Mouse (Mus musculus) adrenal gland, postnatal 0 days (tissue): Measurements from ENCODE around the gene Gli1. TPM values are rescaled to one million over a fixed set of nuclear protein-coding genes. Genes with fewer than 3 reads are reported as not detected.

Experiments used
- polyA plus RNA-seq: library from polyadenylated mRNA; unstranded; fragments of >200 nt; fragmentation: Nextera tagmentation; extraction: Ambion mirVana; gene quantifications from 2 replicates; pipeline ENCODE4 v1.2.1, GENCODE M21; 2015

The Gli1 gene
- 2.6 and 3.4 TPM in 2 replicates for polyA plus RNA-seq

DNA sequence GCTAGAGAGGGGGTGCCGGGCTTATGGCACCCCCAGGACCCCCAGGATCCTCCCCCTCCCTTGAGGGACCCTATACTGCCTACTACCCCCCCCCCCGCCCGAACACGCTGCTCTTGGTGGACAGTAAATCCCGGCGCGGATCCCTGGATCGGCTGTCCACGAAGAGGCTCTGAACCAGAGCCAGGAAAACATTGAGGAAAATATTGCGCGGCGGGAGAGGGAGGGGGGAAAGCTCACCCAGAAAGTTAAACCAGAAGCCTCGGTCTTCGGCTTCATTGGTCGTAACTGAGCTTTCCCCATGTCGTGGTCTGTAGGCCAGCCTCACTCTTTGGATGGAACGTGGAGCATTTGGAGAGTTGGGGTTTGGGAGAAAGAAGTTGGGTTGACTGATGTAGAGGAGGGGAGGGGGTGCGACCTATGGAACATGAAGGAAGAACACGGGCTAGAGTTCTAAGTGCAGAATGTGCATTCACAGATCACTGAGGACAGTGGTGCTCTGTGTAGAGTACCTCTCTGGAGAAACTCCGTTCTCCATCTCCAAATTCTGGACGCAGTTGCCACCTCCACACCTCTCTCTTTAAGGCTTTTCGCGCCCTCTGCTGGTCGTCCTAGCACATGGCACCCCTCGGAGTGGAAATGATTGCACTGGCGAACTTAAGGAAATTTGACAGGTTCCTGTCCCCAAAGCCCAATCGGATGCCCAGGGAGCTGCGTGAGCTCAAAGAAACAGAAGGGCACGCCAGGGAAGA, at the start of gene Gli1:
Gli1 (minus strand) TSS at position 84 of the 749 bp plus-strand sequence.

DNA sequence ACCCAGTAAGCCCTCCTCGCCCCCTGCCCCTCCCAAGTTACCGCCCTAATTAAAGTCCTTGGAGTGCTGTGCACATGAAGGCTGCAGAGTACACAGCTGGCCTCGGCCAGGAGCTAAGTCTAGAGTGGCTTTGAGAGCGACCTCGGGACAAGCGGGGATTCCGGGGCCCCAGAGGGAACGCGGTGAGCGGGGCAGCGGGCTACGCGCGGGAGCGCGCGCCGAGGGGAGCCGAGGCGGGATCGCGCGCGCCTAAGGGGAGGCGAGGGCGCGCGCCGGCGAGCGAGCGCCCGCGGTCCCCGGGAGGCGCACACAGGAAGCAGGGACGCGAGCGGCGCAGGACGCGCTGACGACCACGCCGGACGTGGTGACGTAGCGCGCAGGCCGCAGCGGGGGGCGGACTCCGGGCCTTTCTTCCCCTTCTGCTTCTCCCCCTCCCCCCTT, 38.5 kb upstream of the Gli1 start, which contains the start of gene R3hdm2:
R3hdm2 (plus strand) TSS at position 77 of the 441 bp plus-strand sequence.

DNA sequence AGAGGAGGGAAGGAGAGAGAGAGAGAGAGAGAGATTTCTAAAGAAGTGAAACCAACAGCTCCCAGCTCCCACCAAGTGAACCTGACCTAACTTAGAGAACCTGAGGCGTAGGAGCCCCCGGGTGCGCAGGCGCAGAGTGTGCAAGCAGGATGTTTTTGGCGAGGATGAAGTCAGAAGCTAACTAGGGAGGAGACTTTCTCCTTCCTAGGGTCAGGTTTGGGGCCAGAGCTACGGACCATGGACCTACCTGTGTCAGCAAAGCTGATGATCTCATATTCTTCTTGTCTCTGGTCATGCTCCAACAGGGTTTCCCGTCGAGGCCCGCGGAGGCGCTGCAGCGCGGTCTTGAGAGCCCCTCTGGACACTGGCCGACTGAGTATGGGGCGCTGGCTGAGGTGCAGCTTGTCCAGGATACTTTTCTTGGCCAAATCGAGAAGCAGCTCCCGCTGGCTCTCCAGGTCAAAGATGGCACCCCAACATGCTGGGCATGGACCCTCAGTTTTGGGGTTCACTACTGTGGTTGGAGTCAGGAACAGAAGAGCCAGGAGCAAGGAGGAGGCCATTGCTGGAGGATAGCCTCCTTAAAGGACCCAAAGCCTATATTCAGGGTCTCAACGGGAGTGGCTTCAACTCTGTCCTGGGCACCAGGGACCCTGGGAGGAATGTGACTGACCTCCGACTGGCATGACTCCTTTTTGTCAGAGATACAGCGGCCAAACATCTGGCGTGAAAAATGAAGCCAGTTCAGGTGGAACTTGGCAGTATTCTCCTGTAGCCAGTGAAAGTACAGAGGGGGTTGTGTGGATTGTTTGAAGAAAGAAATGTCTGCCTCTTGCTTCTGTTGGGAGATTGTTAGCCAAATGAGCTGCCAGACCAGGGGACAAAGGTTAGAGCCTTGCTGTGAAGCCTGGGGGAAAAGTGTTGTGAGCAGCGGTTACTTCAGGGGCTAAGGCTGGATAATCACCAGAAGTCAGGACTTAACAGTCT, 28.4 kb upstream of the Gli1 start, which contains the start of gene Inhbc:
Inhbc (minus strand) TSS at position 598 of the 987 bp plus-strand sequence.

DNA sequence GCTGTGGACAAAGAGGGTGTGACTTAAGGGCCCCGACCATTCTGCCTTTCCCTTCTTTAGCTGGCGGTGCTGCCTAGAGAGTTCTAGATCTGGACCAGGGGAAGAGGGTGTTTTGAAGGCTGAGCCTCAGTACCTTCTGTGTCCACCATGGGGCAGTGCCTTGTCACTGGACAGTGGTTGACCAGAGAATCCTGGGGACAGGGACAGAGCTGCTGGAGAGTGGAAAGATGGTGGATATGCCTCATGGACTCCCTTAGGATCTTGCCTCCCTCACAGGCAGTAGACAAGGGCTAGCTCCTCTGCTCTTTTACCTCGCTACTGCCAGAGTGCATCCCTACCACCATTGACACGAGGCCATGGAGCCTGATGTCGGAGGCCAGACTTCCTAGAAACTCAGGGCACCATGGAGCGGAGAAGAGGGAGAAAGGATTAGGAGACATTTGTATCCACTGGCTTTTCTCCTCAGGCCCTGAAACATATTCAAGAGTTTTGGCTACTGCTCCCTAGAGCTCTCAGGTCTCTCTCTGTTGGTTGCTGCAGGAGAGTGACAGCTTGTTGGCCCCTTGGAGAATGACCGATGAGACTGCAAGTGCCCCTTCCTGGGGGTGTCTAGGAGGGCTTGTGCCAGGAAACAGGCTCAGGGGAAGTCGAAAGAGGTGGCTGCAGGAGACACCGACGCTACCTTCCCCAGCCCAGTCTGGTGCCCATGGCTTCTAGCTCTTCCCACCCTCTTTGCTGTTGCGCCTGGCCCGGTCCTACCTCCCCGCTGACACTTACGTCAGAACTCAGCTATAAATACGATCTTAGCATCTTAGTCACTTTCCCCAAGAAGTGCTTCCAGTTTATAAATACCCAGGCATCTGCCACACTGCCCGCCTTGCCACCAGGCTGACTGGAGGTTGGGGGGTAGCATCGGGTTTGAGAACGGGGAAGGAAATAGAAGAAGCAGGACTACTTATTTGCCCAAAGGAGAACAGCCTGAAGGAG, 12.4 kb upstream of the Gli1 start, which contains the start of gene Inhbe:
Inhbe (minus strand) TSS at position 503 of the 987 bp plus-strand sequence.

DNA sequence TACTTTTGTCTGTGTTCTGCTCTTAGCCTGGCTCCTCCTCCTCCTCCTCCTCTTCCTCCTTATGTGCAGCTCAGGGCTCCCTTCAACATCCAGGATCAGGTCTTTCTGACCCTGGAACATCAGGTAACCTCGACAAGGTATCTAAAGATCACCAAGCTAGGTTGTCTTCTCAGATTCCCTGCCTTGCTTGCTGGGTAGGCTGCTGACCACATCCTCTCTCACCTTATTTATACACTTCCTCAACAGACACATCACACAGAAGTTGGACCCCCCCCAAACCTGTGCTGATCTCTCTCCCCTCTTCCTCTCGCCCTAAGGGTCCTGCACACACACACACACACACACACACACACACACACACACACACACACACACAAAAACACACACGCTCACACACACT, 20.2 kb downstream of the Gli1 start, which contains the start of gene Arhgap9:
Arhgap9 (plus strand) TSS at position 344 of the 400 bp plus-strand sequence.

DNA sequence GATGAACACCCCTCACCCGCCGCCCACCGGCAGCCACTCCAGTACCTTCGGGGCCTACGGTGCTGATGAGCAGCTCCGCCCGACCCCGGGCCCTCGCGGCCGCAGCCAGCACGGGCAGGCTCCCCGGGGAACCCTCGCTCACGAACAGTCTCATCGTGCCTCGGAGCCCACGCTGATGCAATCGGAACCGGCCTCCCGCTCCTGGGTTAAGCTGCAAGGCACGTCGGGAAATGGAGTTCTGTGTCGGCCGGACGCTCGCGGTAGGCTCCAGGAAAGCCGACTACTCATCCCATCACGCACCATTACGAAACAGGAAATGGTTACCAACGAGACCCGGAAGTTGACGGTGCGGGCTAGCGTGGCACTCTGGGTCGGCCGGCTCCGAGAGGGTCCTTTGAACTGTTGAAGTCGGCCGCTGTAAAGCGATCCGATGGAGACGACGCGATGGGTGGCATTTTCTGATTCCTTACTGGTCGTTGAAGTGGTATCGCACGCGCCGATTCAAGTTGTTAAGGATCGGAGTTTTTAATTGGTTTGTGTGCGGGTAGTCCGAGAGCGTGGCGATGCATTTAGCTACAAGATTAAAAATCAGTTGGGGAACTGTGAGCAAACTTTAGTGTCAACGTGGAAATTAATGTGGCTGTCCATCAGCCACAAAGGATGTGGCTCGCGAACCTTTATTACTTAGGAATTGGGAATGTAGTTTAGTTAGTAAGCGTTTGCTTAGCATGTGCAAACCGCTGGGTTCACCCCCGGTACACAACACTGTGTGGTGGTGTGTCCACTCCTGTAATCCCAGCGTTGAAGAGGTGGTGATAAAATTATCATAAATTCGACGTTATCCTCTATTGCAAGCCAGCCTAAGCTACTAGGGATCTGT, 30.1 kb downstream of the Gli1 start, which contains the start of gene Mars:
Mars (minus strand) TSS at position 311 of the 880 bp plus-strand sequence.

DNA sequence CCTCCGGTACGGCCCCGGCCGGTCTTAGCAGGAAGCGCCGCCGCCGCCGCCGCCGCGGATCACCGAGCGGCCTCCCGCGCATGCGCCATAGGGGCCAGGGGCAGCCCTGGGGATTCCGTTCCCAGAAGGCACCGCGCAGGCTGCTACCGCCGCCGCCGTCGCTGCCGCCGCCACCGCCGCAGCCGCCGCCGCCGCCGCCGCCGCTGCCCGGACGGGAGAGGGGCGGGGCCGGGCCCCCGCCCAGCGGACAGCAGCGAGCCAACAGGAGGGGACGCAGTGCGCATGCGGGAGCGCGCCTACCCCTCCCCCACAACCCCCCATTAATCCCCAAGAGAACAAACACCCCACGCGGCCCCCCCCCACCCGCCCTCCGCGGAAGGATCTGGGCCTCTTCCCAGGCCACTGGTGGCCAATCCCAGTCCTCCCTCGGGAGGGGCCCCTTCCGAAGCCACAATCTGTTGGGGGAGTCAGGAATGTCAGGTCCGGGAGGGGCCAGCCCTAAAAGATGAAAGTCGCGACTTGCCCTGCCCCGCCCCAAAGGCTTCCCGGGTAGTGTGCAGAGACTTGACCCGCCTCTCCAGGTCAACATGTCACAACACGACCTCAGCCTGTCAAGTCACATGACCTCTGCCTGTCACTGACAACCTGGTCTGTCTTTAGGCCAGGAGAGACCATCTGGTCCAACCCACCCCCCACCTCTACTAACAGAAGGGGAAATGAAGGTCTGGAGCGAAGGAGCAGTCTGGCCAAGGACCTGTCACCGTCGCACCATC, 52.8 kb downstream of the Gli1 start, which contains the start of gene Mbd6:
Mbd6 (minus strand) TSS at position 219 of the 773 bp plus-strand sequence.

Other genes with a start within 250 kb of the Gli1 start
- 70.0 and 115 TPM in 2 replicates for gene Os9, start 220.8 kb downstream of the Gli1 start, polyA plus RNA-seq
- gene B4galnt1, start 176.7 kb downstream of the Gli1 start, polyA plus RNA-seq: 8.3 and 11.5 TPM in 2 replicates
- 0.77 and 1.5 TPM in 2 replicates for gene Slc26a10, start 161.3 kb downstream of the Gli1 start, polyA plus RNA-seq
- 26.9 and 37.1 TPM in 2 replicates for gene Arhgef25, start 151.9 kb downstream of the Gli1 start, polyA plus RNA-seq
- gene Dtx3, start 146.2 kb downstream of the Gli1 start, polyA plus RNA-seq: 71.2 and 89.3 TPM in 2 replicates
- 20.1 and 31.2 TPM in 2 replicates for gene Pip4k2c, start 130.4 kb downstream of the Gli1 start, polyA plus RNA-seq
- 9.4 and 28.5 TPM in 2 replicates for gene Kif5a, start 78.6 kb downstream of the Gli1 start, polyA plus RNA-seq
- 179 and 189 TPM in 2 replicates for gene Dctn2, start 75.6 kb downstream of the Gli1 start, polyA plus RNA-seq
- 8.1 and 10.8 TPM in 2 replicates for gene Mbd6, start 53.0 kb downstream of the Gli1 start, polyA plus RNA-seq
- 74.6 and 97.2 TPM in 2 replicates for gene Mars, start 30.2 kb downstream of the Gli1 start, polyA plus RNA-seq
- 4.9 and 5.0 TPM in 2 replicates for gene Arhgap9, start 20.0 kb downstream of the Gli1 start, polyA plus RNA-seq
- gene Inhbe, start 12.4 kb upstream of the Gli1 start, polyA plus RNA-seq: 1.4 and 1.7 TPM in 2 replicates
- 0.46 and 0.61 TPM in 2 replicates for gene Inhbc, start 28.5 kb upstream of the Gli1 start, polyA plus RNA-seq
- 29.8 and 36.2 TPM in 2 replicates for gene R3hdm2, start 38.4 kb upstream of the Gli1 start, polyA plus RNA-seq
- gene Stac3, start 159.7 kb upstream of the Gli1 start, polyA plus RNA-seq: 0.98 and 2.2 TPM in 2 replicates
- 69.0 and 99.4 TPM in 2 replicates for gene Ndufa4l2, start 173.0 kb upstream of the Gli1 start, polyA plus RNA-seq
- 42.0 and 63.0 TPM in 2 replicates for gene Shmt2, start 180.5 kb upstream of the Gli1 start, polyA plus RNA-seq
- 20.2 and 25.1 TPM in 2 replicates for gene Nxph4, start 192.6 kb upstream of the Gli1 start, polyA plus RNA-seq